Mouse (Mus musculus) liver, adult 2 months (tissue): Measurements from ENCODE around the gene Serpina5.
"Not testable (repeated sequence)": the region's sequence is repeated elsewhere in the genome, so short reads cannot be mapped to it uniquely, and the experiment has no call there.

Experiments
- CTCF ChIP-seq: fragments of 200-500 bp; IDR thresholded peaks from 2 replicates; pipeline ENCODE4 v1.5.1; 2011; ENCODE audit warnings: low read depth, low read length, control low read depth
- POLR2A ChIP-seq: fragments of 200-500 bp; IDR thresholded peaks from 2 replicates; pipeline ENCODE4 v1.6.1; 2011; ENCODE audit warnings: low read length, control low read depth; ENCODE audit not compliant: insufficient read depth; ENCODE audit errors: extremely low read depth

DNA sequence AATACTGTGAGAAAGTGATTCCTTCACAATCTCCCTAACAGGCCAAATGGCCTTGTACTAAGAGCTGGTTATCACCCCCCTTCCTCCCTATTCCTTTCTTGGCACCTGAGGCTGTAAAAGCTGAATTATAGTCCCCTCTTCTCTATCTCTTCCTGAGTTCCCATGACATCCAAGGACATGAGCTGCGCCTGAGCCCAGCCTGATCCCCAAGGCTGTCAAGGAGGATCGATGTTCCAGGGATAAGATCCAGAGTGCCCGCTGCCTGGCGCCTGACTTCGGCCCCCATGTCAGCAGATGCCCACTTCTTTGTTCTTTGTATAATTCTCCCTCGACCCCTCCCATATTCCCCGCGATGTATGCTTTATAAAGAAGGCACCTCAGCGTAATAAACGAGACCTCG is 11.4 kb downstream of the Serpina5 start, which contains the start of gene Serpina3a:
- TF ChIP-seq POLR2A, CTCF: not testable (repeated sequence)
